Mouse (Mus musculus) MEL (cell line): ENCODE measurements around the gene Lhpp.

Experiments
- CHD1 ChIP-seq: IDR thresholded peaks from 2 replicates; pipeline ENCODE4 v1.6.1; 2012; ENCODE audit warnings: low read depth, mild to moderate bottlenecking, inconsistent platforms, low read length, improper control_type of control experiment
- CTCF ChIP-seq, 3 experiments: IDR thresholded peaks in 2 of 3; conservative IDR thresholded peaks in 1 of 3; 2 replicates each; pipeline ENCODE4 v1.5.1; 2011 to 2012; ENCODE audit warnings: low read length in 3 of 3, low read depth in 2 of 3, mild to moderate bottlenecking in 2 of 3, improper control_type of control experiment in 1 of 3, inconsistent platforms in 1 of 3, mixed read lengths in 1 of 3, moderate library complexity in 1 of 3; ENCODE audit not compliant: control insufficient read depth in 1 of 3, insufficient read depth in 1 of 3, poor library complexity in 1 of 3, severe bottlenecking in 1 of 3
- EP300 ChIP-seq, 2 experiments: IDR thresholded peaks; 2 replicates each; pipeline ENCODE4 v1.6.1; 2011; ENCODE audit warnings: improper control_type of control experiment in 2 of 2, low read length in 2 of 2, low read depth in 1 of 2, mild to moderate bottlenecking in 1 of 2
- MAZ ChIP-seq: IDR thresholded peaks from 2 replicates; pipeline ENCODE4 v1.6.1; 2012; ENCODE audit warnings: low read depth, mild to moderate bottlenecking, inconsistent platforms, low read length, improper control_type of control experiment
- NRF1 ChIP-seq: IDR thresholded peaks from 2 replicates; pipeline ENCODE4 v1.6.1; 2014; ENCODE audit warnings: low read depth, mild to moderate bottlenecking, inconsistent platforms, low read length, improper control_type of control experiment, moderate library complexity; ENCODE audit not compliant: poor library complexity, insufficient read depth, severe bottlenecking
- POLR2A ChIP-seq, 2 experiments: IDR thresholded peaks; 2 replicates each; pipeline ENCODE4 v1.6.1; 2011 to 2012; ENCODE audit warnings: low read length in 2 of 2, mild to moderate bottlenecking in 2 of 2, control low read depth in 1 of 2, improper control_type of control experiment in 1 of 2, low read depth in 1 of 2, moderate library complexity in 1 of 2; ENCODE audit not compliant: control insufficient read depth in 1 of 2, insufficient read depth in 1 of 2, poor library complexity in 1 of 2
- SIN3A ChIP-seq: IDR thresholded peaks from 2 replicates; pipeline ENCODE4 v1.6.1; 2012; ENCODE audit warnings: low read length, improper control_type of control experiment, inconsistent platforms
- TCF12 ChIP-seq: IDR thresholded peaks from 2 replicates; pipeline ENCODE4 v1.6.1; 2014; ENCODE audit warnings: low read depth, mild to moderate bottlenecking, inconsistent platforms, low read length, improper control_type of control experiment, moderate library complexity
- ZMIZ1 ChIP-seq: IDR thresholded peaks from 2 replicates; pipeline ENCODE4 v1.6.1; 2012; ENCODE audit warnings: low read depth, mild to moderate bottlenecking, inconsistent platforms, low read length, improper control_type of control experiment, moderate library complexity

DNA sequence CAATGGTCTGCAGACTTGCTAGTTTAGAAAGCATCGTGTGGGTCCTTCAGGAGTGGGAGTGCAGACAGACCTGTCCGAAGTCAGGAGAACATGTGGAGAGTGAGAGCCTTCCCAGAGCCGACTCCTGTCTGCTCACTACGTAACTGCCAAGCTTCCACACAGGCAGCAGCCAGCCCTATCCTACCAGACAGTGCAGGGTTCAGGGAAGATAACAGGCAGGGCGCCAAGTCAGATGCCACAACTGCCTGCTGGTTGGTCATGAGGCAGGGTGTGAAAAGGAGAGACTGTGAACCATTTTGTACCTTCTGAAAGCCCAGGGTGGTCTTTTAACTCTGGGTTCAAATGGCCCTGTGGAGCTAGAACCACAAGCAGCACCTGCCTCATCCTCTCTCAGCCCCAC is 40.4 kb upstream of the Lhpp start:
- TF ChIP-seq TCF12 (peak; percentile 35; the same call in 1 of the 2 replicates), CTCF (IDR thresholded peaks at IDR 0.05 in 2 of 3, conservative IDR thresholded peaks at IDR 0.05 in 1 of 3; ENCODE audit: control insufficient read depth in 1 of 3, insufficient read depth in 1 of 3, low read depth in 2 of 3, low read length in 3 of 3, poor library complexity in 1 of 3, severe bottlenecking in 1 of 3) (no peak), NRF1 (no peak), SIN3A (no peak), CHD1 (no peak), ZMIZ1 (no peak), POLR2A (IDR thresholded peaks at IDR 0.05; ENCODE audit: control insufficient read depth in 1 of 2, insufficient read depth in 1 of 2, low read depth in 1 of 2, low read length in 2 of 2, poor library complexity in 1 of 2) (no peak), MAZ (no peak), EP300 (IDR thresholded peaks at IDR 0.05; ENCODE audit: low read depth in 1 of 2, low read length in 2 of 2) (peak in 1 of 2 experiments; percentile 23; a peak in 1 of 4 replicates)
